ENCODE assay signal across 18 mouse cellular contexts in genomic region chr6:92517002-92517401, GRCm38 (mm10).
A peak's percentile ranks its signal among the peaks of the same experiment; 100 is the strongest.
DNase-seq lines count a peak whose midpoint lies in the region; ATAC-seq and TF ChIP-seq lines count a peak whose summit lies in the region.
"Had no signal": no experiment of that assay in that cellular context is flagged by ENCODE, and none has a peak within 500 bp of the region (broad histone marks: within the 10 kb centered on the region; RNA-seq: fewer than 3 reads in every experiment).

No protein-coding gene starts in this region.

- H3K9me3 ChIP-seq in kidney, embryonic 14.5 days (ENCODE audit: control insufficient read depth, low read length): no peaks in the 10 kb centered on the region
- H3K9me3 ChIP-seq in lung, embryonic 15.5 days: no peaks in the 10 kb centered on the region
- no peaks in the 10 kb centered on the region for H3K9me3 ChIP-seq in stomach, embryonic 15.5 days

- no peak overlapping the region; the same call in 1 of the 2 replicates for H3K27ac ChIP-seq in kidney, embryonic 14.5 days (ENCODE audit: low read depth, low read length)
- H3K27ac ChIP-seq in lung, embryonic 15.5 days: peak overlapping the region; percentile 67; the same call in 1 of the 2 replicates
- H3K27ac ChIP-seq in embryonic fibroblast, embryonic 13.5 days (ENCODE audit: insufficient read depth, low read length): peak overlapping the region; percentile 72
- peak overlapping the region; percentile 52; the same call in 1 of the 2 replicates for H3K27ac ChIP-seq in stomach, embryonic 15.5 days
- H3K27ac ChIP-seq: gastrocnemius, adult 2 months; liver, embryonic 14.5 days; macrophage had no signal

- no peak overlapping the region for H3K4me3 ChIP-seq in kidney, embryonic 14.5 days (ENCODE audit: low read length)
- H3K4me3 ChIP-seq in lung, embryonic 15.5 days: no peak overlapping the region
- H3K4me3 ChIP-seq in embryonic fibroblast, embryonic 13.5 days (ENCODE audit: insufficient read depth, low read length): no peak overlapping the region
- no peak overlapping the region for H3K4me3 ChIP-seq in stomach, embryonic 15.5 days (replicated peaks)
- H3K4me3 ChIP-seq: gastrocnemius, adult 2 months had no signal

- ATAC-seq in kidney, embryonic 14.5 days (ENCODE audit: low FRiP score, low TSS enrichment): peak; percentile 69; the same call in 1 of the 2 replicates
- peak; percentile 55; the same call in 1 of the 2 replicates for ATAC-seq in lung, embryonic 15.5 days (ENCODE audit: borderline replicate concordance, extremely low read depth, low FRiP score, low TSS enrichment)
- ATAC-seq in stomach, embryonic 15.5 days (ENCODE audit: insufficient read depth, low FRiP score, low read depth): peak; percentile 47; the same call in 1 of the 2 replicates
- ATAC-seq in inflammation-experienced regulatory T-cells, adult 6 months: no peak
- ATAC-seq: activated CD4-positive, CD25-positive, alpha-beta regulatory T cell, adult 4 months; CD4-positive, CD25-positive, alpha-beta regulatory T cell, adult 4 months; hindbrain, embryonic 16.5 days had no signal

- no peaks in the 10 kb centered on the region for H3K27me3 ChIP-seq in kidney, embryonic 14.5 days (ENCODE audit: control insufficient read depth, insufficient read depth, low read length)
- no peaks in the 10 kb centered on the region for H3K27me3 ChIP-seq in lung, embryonic 15.5 days
- H3K27me3 ChIP-seq in stomach, embryonic 15.5 days (replicated peaks): no peaks in the 10 kb centered on the region

- TF ChIP-seq POLR2A in embryonic fibroblast, embryonic 13.5 days (IDR thresholded peaks at IDR 0.05; ENCODE audit: low read depth, low read length): no peak

- no peak overlapping the region for H3K9ac ChIP-seq in kidney, embryonic 14.5 days (ENCODE audit: low read depth, low read length)
- H3K9ac ChIP-seq in lung, embryonic 15.5 days: no peak overlapping the region
- no peak overlapping the region for H3K9ac ChIP-seq in stomach, embryonic 15.5 days
- H3K9ac ChIP-seq: liver, embryonic 14.5 days had no signal

- H3K36me3 ChIP-seq in kidney, embryonic 14.5 days (ENCODE audit: control insufficient read depth, insufficient read depth, low read length): no peaks in the 10 kb centered on the region
- no peaks in the 10 kb centered on the region for H3K36me3 ChIP-seq in lung, embryonic 15.5 days
- H3K36me3 ChIP-seq in stomach, embryonic 15.5 days: no peaks in the 10 kb centered on the region

- WGBS in kidney, embryonic 14.5 days: 40% methylated on average over 2 of the region's 2 CpGs
- WGBS in lung, embryonic 15.5 days: 8% methylated on average over 2 of the region's 2 CpGs
- WGBS in stomach, embryonic 15.5 days: 7% methylated on average over 2 of the region's 2 CpGs

- no peak for TF ChIP-seq CTCF in embryonic fibroblast, embryonic 13.5 days (IDR thresholded peaks at IDR 0.05; ENCODE audit: borderline replicate concordance, insufficient read depth, low read length)

- peaks cover 10% of the 10 kb centered on the region for H3K4me1 ChIP-seq in kidney, embryonic 14.5 days (ENCODE audit: control insufficient read depth, insufficient read depth, low read length)
- peaks cover 36% of the 10 kb centered on the region for H3K4me1 ChIP-seq in lung, embryonic 15.5 days
- peaks cover 8% of the 10 kb centered on the region; the same call in 1 of the 2 replicates for H3K4me1 ChIP-seq in embryonic fibroblast, embryonic 13.5 days (ENCODE audit: control insufficient read depth, insufficient read depth, low read length)
- peaks cover 8% of the 10 kb centered on the region for H3K4me1 ChIP-seq in stomach, embryonic 15.5 days

- no peak overlapping the region for H3K4me2 ChIP-seq in kidney, embryonic 14.5 days (replicated peaks; ENCODE audit: low read depth, low read length)
- H3K4me2 ChIP-seq in lung, embryonic 15.5 days: no peak overlapping the region
- no peak overlapping the region for H3K4me2 ChIP-seq in stomach, embryonic 15.5 days
- H3K4me2 ChIP-seq: midbrain, embryonic 11.5 days had no signal

- DNase-seq in kidney, adult 9 months: no peak
- DNase-seq in lung, postnatal 4 days: no peak
- DNase-seq: adrenal gland, postnatal 10 days; cerebellum, adult 9-11 months; gastrocnemius, adult 2 months; retina, postnatal 1 day; thymus, postnatal 25 days had no signal
